Mouse (Mus musculus): ENCODE measurements at regions not wholly inside any gene's neighbourhood (a gene's known extent, or its start where the extent isn't known, plus 50 kb on each side); places are given as distances from the start of the nearest gene placed in this dataset.

- DNase-seq (ENCODE audit: low read depth, low spot score), result peak; percentile 68
Measured at GRCm38 (mm10) chr2:15335695-15336094, 190.6 kb upstream of the Malrd1 start.

GRCm38 (mm10) chr2:15347946-15348345, 178.3 kb upstream of the Malrd1 start:
- no peak for DNase-seq (ENCODE audit: low read depth, low spot score)
